Mouse (Mus musculus) heart, embryonic 13.5 days (tissue): ENCODE data around the gene Ugt1a9. TPM values are rescaled to one million over a fixed set of nuclear protein-coding genes. Genes with fewer than 3 reads are reported as not detected.

ENCODE experiments used
- ATAC-seq: fragments of 200-750 bp; cut with Nextera tagmentation; 2 replicates; pipeline ENCODE4 v1.8.0; 2017; ENCODE audit warnings: moderate TSS enrichment; ENCODE audit not compliant: insufficient number of reproducible peaks, low FRiP score, low TSS enrichment; ENCODE audit errors: extremely low read depth
- H3K27ac ChIP-seq: fragments of 300-500 bp; sonication (generic); replicated peaks from 2 replicates; pipeline ENCODE4 v1.5.1; 2015; ENCODE audit warnings: moderate library complexity, mild to moderate bottlenecking, inconsistent platforms
- H3K27me3 ChIP-seq: fragments of 300-500 bp; sonication (generic); replicated peaks from 2 replicates; pipeline ENCODE4 v1.6.1; 2015; ENCODE audit warnings: mild to moderate bottlenecking, inconsistent platforms
- H3K36me3 ChIP-seq: fragments of 300-500 bp; sonication (generic); 2 replicates; pipeline ENCODE4 v1.6.1; 2015; ENCODE audit warnings: mild to moderate bottlenecking, inconsistent platforms
- H3K4me1 ChIP-seq: fragments of 300-500 bp; sonication (generic); 2 replicates; pipeline ENCODE4 v1.6.1; 2015; ENCODE audit warnings: inconsistent platforms
- H3K4me2 ChIP-seq: fragments of 300-500 bp; sonication (generic); 2 replicates; pipeline ENCODE4 v1.6.1; 2015; ENCODE audit warnings: inconsistent platforms, mild to moderate bottlenecking, moderate library complexity
- H3K4me3 ChIP-seq: fragments of 300-500 bp; sonication (generic); 2 replicates; pipeline ENCODE4 v1.5.1; 2015; ENCODE audit warnings: moderate library complexity, mild to moderate bottlenecking, inconsistent platforms
- H3K9ac ChIP-seq: fragments of 300-500 bp; sonication (generic); 2 replicates; pipeline ENCODE4 v1.6.1; 2015; ENCODE audit warnings: inconsistent platforms, mild to moderate bottlenecking, moderate library complexity
- H3K9me3 ChIP-seq: fragments of 300-500 bp; sonication (generic); 2 replicates; pipeline ENCODE4 v1.6.1; 2016; ENCODE audit warnings: inconsistent platforms
- WGBS: fragments of 180-500 bp; shearing (Covaris S2); methylation state at CpG from one replicate; pipeline ENCODE4 v1.1.7; 2015; ENCODE audit warnings: mixed read lengths; 5-methylcytosine and 5-hydroxymethylcytosine counted together
- polyA plus RNA-seq: library from polyadenylated mRNA; unstranded; fragments of >200 nt; fragmentation: Nextera tagmentation; extraction: Ambion mirVana; gene quantifications from 2 replicates; pipeline ENCODE4 v1.2.1, GENCODE M21; 2015

Gene Ugt1a9
- polyA plus RNA-seq, 1 experiment from 2014 or later, result not detected

- Histone ChIP-seq H3K4me2 (no peak overlapping the region), H3K4me3 (no peak overlapping the region), H3K9ac (no peak overlapping the region), H3K9me3 (no peaks in the 10 kb centered on the region), H3K27me3 (no peaks in the 10 kb centered on the region), H3K36me3 (peaks cover 100% of the 10 kb centered on the region), H3K27ac (no peak overlapping the region), H3K4me1 (peaks cover 36% of the 10 kb centered on the region)
- no peak for ATAC-seq
- 77% methylated on average over 7 of the region's 7 CpGs for WGBS
Observed at GRCm38 (mm10) chr1:88264237-88264868, 193.8 kb downstream of the Ugt1a9 start.

DNA sequence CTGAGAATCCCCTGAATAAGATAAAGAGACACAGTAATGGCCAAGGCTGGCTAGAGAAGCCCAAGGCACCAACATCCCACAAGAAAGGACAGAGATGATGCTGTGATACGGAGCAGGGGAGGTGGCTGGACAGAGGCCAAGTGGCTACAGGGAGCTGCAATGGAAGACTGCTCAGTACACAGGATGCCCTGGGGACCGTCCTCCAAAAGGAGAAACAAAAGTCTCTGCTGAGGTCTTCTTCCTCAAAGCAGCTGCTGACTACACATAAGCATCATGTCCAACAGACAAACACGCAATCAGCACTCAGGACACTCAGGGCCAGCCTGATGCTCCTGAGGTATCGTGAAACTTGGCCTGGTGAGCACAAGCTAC lies 194.3 kb downstream of the Ugt1a9 start:
- Histone ChIP-seq H3K27ac (no peak overlapping the region), H3K4me2 (no peak overlapping the region), H3K4me1 (peaks cover 31% of the 10 kb centered on the region), H3K4me3 (no peak overlapping the region), H3K36me3 (peaks cover 100% of the 10 kb centered on the region), H3K9me3 (no peaks in the 10 kb centered on the region), H3K9ac (no peak overlapping the region), H3K27me3 (no peaks in the 10 kb centered on the region)
- 69% methylated on average over 4 of the region's 4 CpGs for WGBS
- ATAC-seq, result no peak

DNA sequence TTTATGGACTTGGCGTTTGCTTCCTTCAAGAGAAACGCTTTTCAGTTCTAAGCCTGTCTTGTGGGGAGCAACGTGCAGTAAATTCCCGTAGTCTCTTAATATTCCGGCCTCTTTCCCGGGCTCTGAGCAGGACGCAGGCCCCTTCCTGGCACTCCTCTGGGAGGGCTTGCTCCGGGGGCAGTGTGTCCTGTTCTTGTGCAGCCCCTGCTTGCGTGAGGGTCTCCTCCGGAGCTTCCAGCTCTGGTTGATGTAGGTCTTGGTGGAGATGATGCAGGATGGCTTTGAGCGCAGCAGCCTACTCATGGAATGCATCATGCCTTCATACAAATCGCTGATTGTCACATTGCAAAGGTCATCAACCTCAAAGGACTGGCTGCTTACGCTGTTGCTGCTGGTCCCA lies 195.5 kb downstream of the Ugt1a9 start:
- Histone ChIP-seq H3K9ac (no peak overlapping the region), H3K4me3 (no peak overlapping the region), H3K4me1 (peaks cover 26% of the 10 kb centered on the region), H3K27ac (no peak overlapping the region), H3K27me3 (no peaks in the 10 kb centered on the region), H3K4me2 (no peak overlapping the region), H3K36me3 (peaks cover 91% of the 10 kb centered on the region), H3K9me3 (no peaks in the 10 kb centered on the region)
- ATAC-seq, result no peak
- WGBS, result 86% methylated on average over 13 of the region's 13 CpGs

DNA sequence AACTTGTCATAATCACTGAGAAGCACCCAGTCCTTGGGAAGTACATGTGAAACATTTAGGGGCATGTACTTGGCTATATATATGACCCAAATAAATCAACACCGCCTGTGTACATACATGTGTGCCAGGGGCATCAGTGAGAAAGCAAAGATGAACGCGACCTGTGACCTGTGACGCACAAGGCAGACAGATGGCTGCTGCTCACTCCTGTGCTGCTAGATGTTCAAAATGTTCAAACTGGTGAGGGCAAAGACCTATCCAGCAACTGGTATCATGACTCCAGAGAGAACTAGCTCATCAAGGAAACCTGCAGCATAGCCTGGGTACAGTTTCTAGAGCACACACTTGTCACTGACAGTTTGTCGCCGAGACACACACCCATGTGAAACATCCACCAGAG lies 196.9 kb downstream of the Ugt1a9 start:
- no peak overlapping the region for H3K4me2 ChIP-seq
- WGBS, result 91% methylated on average over 6 of the region's 6 CpGs
- ATAC-seq, result no peak
- no peak overlapping the region for H3K4me3 ChIP-seq
- H3K27me3 ChIP-seq, result no peaks in the 10 kb centered on the region
- no peaks in the 10 kb centered on the region for H3K9me3 ChIP-seq
- H3K36me3 ChIP-seq, result peaks cover 91% of the 10 kb centered on the region
- H3K9ac ChIP-seq, result no peak overlapping the region
- H3K27ac ChIP-seq, result no peak overlapping the region
- peaks cover 17% of the 10 kb centered on the region for H3K4me1 ChIP-seq

DNA sequence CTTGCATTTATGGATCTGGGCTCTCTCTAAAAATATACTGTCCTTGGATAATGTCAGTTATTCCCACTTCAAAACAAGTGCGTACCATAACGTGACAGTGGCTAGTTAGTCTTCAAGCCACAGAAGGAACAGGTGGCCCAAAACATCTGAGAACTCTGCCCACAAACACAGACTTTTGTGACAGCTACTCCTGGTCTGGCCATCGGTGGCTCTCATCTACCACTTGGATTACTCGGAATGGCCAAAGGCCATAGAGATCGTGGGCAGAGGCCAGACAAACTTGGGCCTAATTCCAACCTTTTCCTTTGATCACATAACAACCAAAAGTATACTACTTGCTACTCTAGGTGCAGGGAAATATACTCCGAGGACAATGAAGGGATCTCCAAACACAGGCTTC lies 197.5 kb downstream of the Ugt1a9 start:
- Histone ChIP-seq H3K27ac (no peak overlapping the region), H3K27me3 (no peaks in the 10 kb centered on the region), H3K36me3 (peaks cover 91% of the 10 kb centered on the region), H3K4me2 (no peak overlapping the region), H3K9ac (no peak overlapping the region), H3K9me3 (no peaks in the 10 kb centered on the region), H3K4me3 (no peak overlapping the region), H3K4me1 (peaks cover 13% of the 10 kb centered on the region)
- no peak for ATAC-seq
- 83% methylated on average over 6 of the region's 6 CpGs for WGBS

Other genes with a start within 250 kb of the Ugt1a9 start
- 20.0 and 20.4 TPM in 2 replicates for gene Dgkd, start 217.5 kb upstream of the Ugt1a9 start, polyA plus RNA-seq
- gene Usp40, start 62.2 kb upstream of the Ugt1a9 start, polyA plus RNA-seq, result 28.6 and 28.9 TPM in 2 replicates
- not detected in 2 replicates for gene Ugt1a10, start 15.4 kb upstream of the Ugt1a9 start, polyA plus RNA-seq
- not detected in 2 replicates for gene Ugt1a8, start 17.0 kb downstream of the Ugt1a9 start, polyA plus RNA-seq
- gene Ugt1a7c, start 24.3 kb downstream of the Ugt1a9 start, polyA plus RNA-seq, result 1.0 and 1.7 TPM in 2 replicates
- gene Ugt1a6b, start 32.5 kb downstream of the Ugt1a9 start, polyA plus RNA-seq, result not detected in 2 replicates
- 0.19 and 0.20 TPM in 2 replicates for gene Ugt1a6a, start 64.0 kb downstream of the Ugt1a9 start, polyA plus RNA-seq
- not detected in 2 replicates for gene Ugt1a5, start 95.2 kb downstream of the Ugt1a9 start, polyA plus RNA-seq
- gene Ugt1a2, start 129.8 kb downstream of the Ugt1a9 start, polyA plus RNA-seq, result not detected in 2 replicates
- 5.3 and 5.8 TPM in 2 replicates for gene Dnajb3, start 135.0 kb downstream of the Ugt1a9 start, polyA plus RNA-seq
- gene Ugt1a1, start 141.2 kb downstream of the Ugt1a9 start, polyA plus RNA-seq, result not detected in 2 replicates
- gene Mroh2a, start 156.2 kb downstream of the Ugt1a9 start, polyA plus RNA-seq, result 0.33 and 0.50 TPM in 2 replicates
- 102 and 106 TPM in 2 replicates for gene Hjurp, start 206.8 kb downstream of the Ugt1a9 start, polyA plus RNA-seq
- 0.03 and 0.04 TPM in 2 replicates for gene Trpm8, start 206.9 kb downstream of the Ugt1a9 start, polyA plus RNA-seq